Mouse (Mus musculus) embryonic facial prominence, embryonic 13.5 days (tissue): Measurements from ENCODE around the gene Nupl1. TPM values are rescaled to one million over a fixed set of nuclear protein-coding genes. Genes with fewer than 3 reads are reported as not detected.

Experiments used
- ATAC-seq: fragments of 200-750 bp; cut with Nextera tagmentation; 2 replicates; pipeline ENCODE4 v1.8.0; 2017; ENCODE audit warnings: low read depth; ENCODE audit not compliant: insufficient number of reproducible peaks, insufficient read depth, low FRiP score, low TSS enrichment
- H3K27ac ChIP-seq: fragments of 300-500 bp; sonication (generic); 2 replicates; pipeline ENCODE4 v1.5.1; 2015; ENCODE audit warnings: moderate library complexity, mild to moderate bottlenecking, inconsistent platforms
- H3K27me3 ChIP-seq: fragments of 300-500 bp; sonication (generic); 2 replicates; pipeline ENCODE4 v1.6.1; 2015; ENCODE audit warnings: mild to moderate bottlenecking, inconsistent platforms
- H3K36me3 ChIP-seq: fragments of 300-500 bp; sonication (generic); 2 replicates; pipeline ENCODE4 v1.6.1; 2015; ENCODE audit warnings: mild to moderate bottlenecking, inconsistent platforms
- H3K4me1 ChIP-seq: fragments of 300-500 bp; sonication (generic); 2 replicates; pipeline ENCODE4 v1.6.1; 2015; ENCODE audit warnings: inconsistent platforms
- H3K4me2 ChIP-seq: fragments of 300-500 bp; sonication (generic); 2 replicates; pipeline ENCODE4 v1.6.1; 2015; ENCODE audit warnings: moderate library complexity, mild to moderate bottlenecking, inconsistent platforms
- H3K4me3 ChIP-seq: fragments of 300-500 bp; sonication (generic); 2 replicates; pipeline ENCODE4 v1.5.1; 2015; ENCODE audit warnings: mild to moderate bottlenecking, inconsistent platforms
- H3K9ac ChIP-seq: fragments of 300-500 bp; sonication (generic); 2 replicates; pipeline ENCODE4 v1.6.1; 2015; ENCODE audit warnings: mild to moderate bottlenecking, inconsistent platforms
- H3K9me3 ChIP-seq: fragments of 300-500 bp; sonication (generic); 2 replicates; pipeline ENCODE4 v1.6.1; 2016; ENCODE audit warnings: inconsistent platforms
- WGBS: fragments of 180-500 bp; shearing (Covaris S2); methylation state at CpG from one replicate; pipeline ENCODE4 v1.1.7; 2015; ENCODE audit warnings: mixed read lengths; 5-methylcytosine and 5-hydroxymethylcytosine counted together
- microRNA counts: library from miRNA; unstranded; fragments of <30 nt; microRNA quantifications from one replicate; lab custom pipeline; 2016
- microRNA-seq: library from miRNA; unstranded; fragments of <30 nt; microRNA quantifications from one replicate; pipeline ENCODE4, GENCODE M21; 2016
- polyA plus RNA-seq: library from polyadenylated mRNA; unstranded; fragments of >200 nt; fragmentation: Nextera tagmentation; extraction: Ambion mirVana; gene quantifications from 2 replicates; pipeline ENCODE4 v1.2.1, GENCODE M21; 2015

Gene Nupl1
- polyA plus RNA-seq, 1 experiment from 2014 or later, result not detected

- H3K27me3 ChIP-seq, result no peaks in the 10 kb centered on the region
- H3K9ac ChIP-seq, result no peak overlapping the region
- H3K4me1 ChIP-seq, result no peaks in the 10 kb centered on the region
- no peak overlapping the region for H3K4me3 ChIP-seq
- H3K4me2 ChIP-seq, result no peak overlapping the region
- no peak overlapping the region for H3K27ac ChIP-seq
- H3K9me3 ChIP-seq, result no peaks in the 10 kb centered on the region
- H3K36me3 ChIP-seq, result no peaks in the 10 kb centered on the region
- ATAC-seq, result no peak
- 85% methylated on average over 4 of the region's 4 CpGs for WGBS
Observed at GRCm38 (mm10) chr14:60135801-60136200, 115.4 kb downstream of the Nupl1 start.

GRCm38 (mm10) chr14:60134720-60135119, 116.5 kb downstream of the Nupl1 start:
- H3K9me3 ChIP-seq, result no peaks in the 10 kb centered on the region
- H3K4me3 ChIP-seq, result no peak overlapping the region
- no peaks in the 10 kb centered on the region for H3K27me3 ChIP-seq
- ATAC-seq, result no peak
- WGBS, result 88% methylated on average over 9 of the region's 9 CpGs
- H3K4me2 ChIP-seq, result no peak overlapping the region
- no peaks in the 10 kb centered on the region for H3K4me1 ChIP-seq
- no peaks in the 10 kb centered on the region for H3K36me3 ChIP-seq
- no peak overlapping the region for H3K27ac ChIP-seq
- H3K9ac ChIP-seq, result no peak overlapping the region

MicroRNAs encoded within 50 kb of the gene (microRNA counts, 519-probe panel; counts per million panel counts)
- 236 counts per million, percentile 44 among the panel's probes with 10 or more counts for microRNA mmu-miR-719 (lab: Ali Mortazavi, UCI)

Small RNAs within 50 kb of the gene (microRNA-seq; reads per million reads assigned to microRNA genes)
- gene Mir719, result not detected

Other genes starting within 250 kb of the Nupl1 start
- gene Atp8a2, start 54.3 kb downstream of the Nupl1 start, polyA plus RNA-seq, result 3.0 and 3.1 TPM in 2 replicates
- gene Gm49336, start 76 bp upstream of the Nupl1 start, polyA plus RNA-seq, result 46.0 and 54.6 TPM in 2 replicates
- gene Mtmr6, start 13.8 kb upstream of the Nupl1 start, polyA plus RNA-seq, result 36.2 and 36.5 TPM in 2 replicates
- gene Amer2, start 121.8 kb upstream of the Nupl1 start, polyA plus RNA-seq, result 4.0 and 5.1 TPM in 2 replicates